Mouse (Mus musculus): ENCODE results near the gene Osbpl9.

DNA sequence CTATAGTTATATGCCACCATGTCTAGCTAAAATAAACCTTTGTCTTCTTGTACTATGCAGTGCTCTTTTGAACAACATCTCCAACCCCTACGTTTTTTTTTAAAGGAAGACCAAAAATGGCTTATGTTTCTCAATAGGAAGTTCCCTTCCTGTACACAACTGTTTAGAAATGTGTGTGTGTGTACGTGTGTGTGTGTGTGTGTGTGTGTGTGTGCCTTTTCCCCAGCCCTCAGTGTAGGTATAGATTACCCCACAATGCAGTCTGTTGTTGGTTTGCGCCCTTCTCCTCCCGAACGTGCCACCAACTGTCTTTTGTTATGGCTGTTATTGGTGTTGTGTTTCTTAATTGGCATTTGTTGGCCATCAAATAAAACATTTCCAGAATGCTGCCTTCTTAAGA lies 5.5 kb upstream of the Osbpl9 start:
- TF ChIP-seq ZKSCAN1 (IDR thresholded peaks at IDR 0.05; ENCODE audit: borderline replicate concordance, low read depth, low read length) (no peak), POLR2AphosphoS2 (IDR thresholded peaks at IDR 0.05; ENCODE audit: low read depth, low read length) (no peak), EP300 (IDR thresholded peaks at IDR 0.05; ENCODE audit: low read length) (no peak), MEF2A (IDR thresholded peaks at IDR 0.05; ENCODE audit: borderline replicate concordance, low read depth, low read length) (no peak), MAFK (IDR thresholded peaks at IDR 0.05; ENCODE audit: insufficient replicate concordance, low read length) (no peak), CTCF (conservative IDR thresholded peaks at IDR 0.05 in 1 of 2, IDR thresholded peaks at IDR 0.05 in 1 of 2; ENCODE audit: low read depth in 2 of 2, low read length in 2 of 2) (no peak), ELF1 (IDR thresholded peaks at IDR 0.05; ENCODE audit: low read depth, low read length) (no peak), TBP (conservative IDR thresholded peaks at IDR 0.05; ENCODE audit: low read depth, low read length) (no peak)

All from CH12.LX (cell line).